Mouse (Mus musculus) heart, postnatal 10 days (tissue): Measurements from ENCODE around the gene Enho. TPM values are rescaled to one million over a fixed set of nuclear protein-coding genes. Genes with fewer than 3 reads are reported as not detected.

Experiments
- DNase-seq, 2 experiments: peaks; one replicate each; pipeline ENCODE4 v3.0.0; 2021
- intact Hi-C: fragments of 180-260 bp; cut with DNase I; formaldehyde crosslinking; loops from one replicate; pipeline ENCODE4 v1.15.1; 2025
- total RNA-seq, 2 experiments: library from RNA; stranded (reverse); gene quantifications; 2 replicates each; pipeline ENCODE4 v1.2.3; 2021

Enho gene
- total RNA-seq, 2 experiments from 2014 or later, result 4.2 to 4.4 TPM

GRCm38 (mm10) chr4:41636366-41636765 is 3.8 kb downstream of the Enho start:
- no peak for DNase-seq
- intact Hi-C loops, result no loop called here

- intact Hi-C loops, result no loop called here
Measured at GRCm38 (mm10) chr4:41635906-41636305, 4.2 kb downstream of the Enho start.

GRCm38 (mm10) chr4:41635224-41635623 is 4.9 kb downstream of the Enho start:
- DNase-seq, result no peak
- intact Hi-C loops, result no loop called here

More at GRCm38 (mm10) chr4:41635906-41636305, 4.2 kb downstream of the Enho start:
- no peak for DNase-seq

GRCm38 (mm10) chr4:41634631-41635030 is 5.5 kb downstream of the Enho start:
- intact Hi-C loops, result no loop called here
- DNase-seq, result no peak

GRCm38 (mm10) chr4:41633001-41633400 is 7.1 kb downstream of the Enho start:
- intact Hi-C loops, result no loop called here
- no peak for DNase-seq

GRCm38 (mm10) chr4:41631390-41631789 is 8.7 kb downstream of the Enho start:
- intact Hi-C loops, result no loop called here
- DNase-seq, result peak; percentile 63 to 69

- no peak for DNase-seq
Measured at GRCm38 (mm10) chr4:41630196-41630595, 9.9 kb downstream of the Enho start.

GRCm38 (mm10) chr4:41628202-41628927 is 11.8 kb downstream of the Enho start:
- intact Hi-C loops, result no loop called here
- peak; percentile 53 to 57 for DNase-seq

More at GRCm38 (mm10) chr4:41630196-41630595, 9.9 kb downstream of the Enho start:
- intact Hi-C loops, result no loop called here

GRCm38 (mm10) chr4:41622071-41622470 is 18.1 kb downstream of the Enho start:
- intact Hi-C loops, result no loop called here
- DNase-seq, result no peak

GRCm38 (mm10) chr4:41618916-41619746 is 21.0 kb downstream of the Enho start:
- peak; percentile 44 to 53 for DNase-seq
- intact Hi-C loops, result loop anchor here (2.0 to 10.0 kb wide), 3 partner anchors 26 to 94 kb away; no protein-coding TSS in a partner anchor

GRCm38 (mm10) chr4:41615661-41616599 is 24.2 kb downstream of the Enho start:
- no peak for DNase-seq
- intact Hi-C loops, result loop anchor here (2.0 to 10.0 kb wide), 3 partner anchors 91 to 147 kb away; no protein-coding TSS in a partner anchor

- intact Hi-C loops, result loop anchor here (1.0 to 10.0 kb wide), 4 partner anchors 39 to 145 kb away; no protein-coding TSS in a partner anchor
- peak; percentile 83 to 90 for DNase-seq
Measured at GRCm38 (mm10) chr4:41614156-41614555, 26.0 kb downstream of the Enho start.

- intact Hi-C loops, result loop anchor here (10.0 kb wide), 1 partner anchor 87 kb away; no protein-coding TSS in a partner anchor
- no peak for DNase-seq
Measured at GRCm38 (mm10) chr4:41612166-41612565, 28.0 kb downstream of the Enho start.

GRCm38 (mm10) chr4:41610594-41610980 is 29.5 kb downstream of the Enho start:
- intact Hi-C loops, result loop anchor here (10.0 kb wide), 1 partner anchor 86 kb away; no protein-coding TSS in a partner anchor
- no peak for DNase-seq

- intact Hi-C loops, result loop anchor here (10.0 kb wide), 1 partner anchor 85 kb away; no protein-coding TSS in a partner anchor
- no peak for DNase-seq
Measured at GRCm38 (mm10) chr4:41609681-41610593, 30.2 kb downstream of the Enho start.

- peak; percentile 69 to 79 for DNase-seq
- intact Hi-C loops, result no loop called here
Measured at GRCm38 (mm10) chr4:41606784-41607183, 33.3 kb downstream of the Enho start.

GRCm38 (mm10) chr4:41604476-41605396 is 35.4 kb downstream of the Enho start:
- intact Hi-C loops, result no loop called here
- peak in 1 of 2 experiments; percentile 33 for DNase-seq

- intact Hi-C loops, result no loop called here
- DNase-seq, result no peak
Measured at GRCm38 (mm10) chr4:41602818-41603217, 37.3 kb downstream of the Enho start.
